Mouse (Mus musculus): ENCODE data around the gene Snap47. TPM values are rescaled to one million over a fixed set of nuclear protein-coding genes. Genes with fewer than 3 reads are reported as not detected.
A peak's percentile ranks its signal among the peaks of the same experiment; 100 is the strongest.
"Not testable (repeated sequence)": the region's sequence is repeated elsewhere in the genome, so short reads cannot be mapped to it uniquely, and the experiment has no call there.

Gene Snap47
- polyA plus RNA-seq, 2 experiments = 12.4 to 21.6 TPM

- ATAC-seq (ENCODE audit: insufficient read depth) (no peak), DNase-seq (ENCODE audit: low read depth in 3 of 3, low spot score in 3 of 3) (no peak)
- Histone ChIP-seq H3K27me3 (ENCODE audit: control insufficient read depth, insufficient read depth, low read length) (no peaks in the 10 kb centered on the region), H3K36me3 (replicated peaks; ENCODE audit: control insufficient read depth, insufficient read depth, low read depth) (no peaks in the 10 kb centered on the region), H3K9ac (replicated peaks) (no peak overlapping the region), H3K4me1 (replicated peaks; ENCODE audit: control insufficient read depth in 2 of 2, insufficient read depth in 2 of 2, low read length in 1 of 2) (no peaks in the 10 kb centered on the region), H3K9me3 (ENCODE audit: control insufficient read depth, low read length) (no peaks in the 10 kb centered on the region), H3K27ac (no peak overlapping the region), H3K4me3 (ENCODE audit: insufficient read depth in 1 of 2, low read depth in 2 of 2, low read length in 2 of 2) (no peak overlapping the region), H3K4me2 (ENCODE audit: low read depth) (no peak overlapping the region)
- WGBS (ENCODE audit: insufficient replicate concordance) = 21% methylated on average over 7 of the region's 7 CpGs
- TF ChIP-seq CTCF (IDR thresholded peaks at IDR 0.05; ENCODE audit: low read depth) (no peak), EP300 (IDR thresholded peaks at IDR 0.05; ENCODE audit: low read depth) (no peak)
Observed at GRCm38 (mm10) chr11:59384441-59384959, 66.5 kb downstream of the Snap47 start.

GRCm38 (mm10) chr11:59379547-59379946 is 71.4 kb downstream of the Snap47 start:
- Histone ChIP-seq H3K4me3 (ENCODE audit: insufficient read depth in 1 of 2, low read depth in 2 of 2, low read length in 2 of 2) (no peak overlapping the region), H3K27ac (no peak overlapping the region), H3K4me2 (ENCODE audit: low read depth) (no peak overlapping the region), H3K27me3 (ENCODE audit: control insufficient read depth, insufficient read depth, low read length) (no peaks in the 10 kb centered on the region), H3K36me3 (replicated peaks; ENCODE audit: control insufficient read depth, insufficient read depth, low read depth) (no peaks in the 10 kb centered on the region), H3K4me1 (replicated peaks; ENCODE audit: control insufficient read depth in 2 of 2, insufficient read depth in 2 of 2, low read length in 1 of 2) (no peaks in the 10 kb centered on the region), H3K9me3 (ENCODE audit: control insufficient read depth, low read length) (no peaks in the 10 kb centered on the region), H3K9ac (replicated peaks) (no peak overlapping the region)
- ATAC-seq (ENCODE audit: insufficient read depth) (no peak), DNase-seq (ENCODE audit: low read depth in 3 of 3, low spot score in 3 of 3) (no peak)
- no peak for TF ChIP-seq CTCF (IDR thresholded peaks at IDR 0.05; ENCODE audit: low read depth)
- no peak for TF ChIP-seq EP300 (IDR thresholded peaks at IDR 0.05; ENCODE audit: low read depth)

- Histone ChIP-seq H3K27me3 (ENCODE audit: control insufficient read depth, insufficient read depth, low read length) (no peaks in the 10 kb centered on the region), H3K36me3 (replicated peaks; ENCODE audit: control insufficient read depth, insufficient read depth, low read depth) (no peaks in the 10 kb centered on the region), H3K9me3 (ENCODE audit: control insufficient read depth, low read length) (no peaks in the 10 kb centered on the region), H3K4me3 (ENCODE audit: insufficient read depth in 1 of 2, low read depth in 2 of 2, low read length in 2 of 2) (no peak overlapping the region), H3K4me1 (replicated peaks; ENCODE audit: control insufficient read depth in 2 of 2, insufficient read depth in 2 of 2, low read length in 1 of 2) (no peaks in the 10 kb centered on the region), H3K27ac (no peak overlapping the region), H3K9ac (replicated peaks) (no peak overlapping the region), H3K4me2 (ENCODE audit: low read depth) (no peak overlapping the region)
- TF ChIP-seq CTCF (IDR thresholded peaks at IDR 0.05; ENCODE audit: low read depth) (no peak), EP300 (IDR thresholded peaks at IDR 0.05; ENCODE audit: low read depth) (no peak)
- 72% methylated on average over 3 of the region's 3 CpGs for WGBS (ENCODE audit: insufficient replicate concordance)
- ATAC-seq (ENCODE audit: insufficient read depth) = no peak
- DNase-seq (ENCODE audit: low read depth in 3 of 3, low spot score in 3 of 3) = no peak
Observed at GRCm38 (mm10) chr11:59377999-59378398, 73.0 kb downstream of the Snap47 start.

- no peak for ATAC-seq (ENCODE audit: insufficient read depth)
- TF ChIP-seq CTCF (IDR thresholded peaks at IDR 0.05; ENCODE audit: low read depth) (peak; percentile 54), EP300 (IDR thresholded peaks at IDR 0.05; ENCODE audit: low read depth) (no peak)
- 65% methylated on average over 16 of the region's 16 CpGs for WGBS (ENCODE audit: insufficient replicate concordance)
- Histone ChIP-seq H3K36me3 (replicated peaks; ENCODE audit: control insufficient read depth, insufficient read depth, low read depth) (no peaks in the 10 kb centered on the region), H3K4me3 (ENCODE audit: insufficient read depth in 1 of 2, low read depth in 2 of 2, low read length in 2 of 2) (no peak within 1 kb of the TSS), H3K4me2 (ENCODE audit: low read depth) (no peak within 1 kb of the TSS), H3K4me1 (replicated peaks; ENCODE audit: control insufficient read depth in 2 of 2, insufficient read depth in 2 of 2, low read length in 1 of 2) (no peaks in the 10 kb centered on the region), H3K9ac (replicated peaks) (no peak within 1 kb of the TSS), H3K27me3 (ENCODE audit: control insufficient read depth, insufficient read depth, low read length) (no peaks in the 10 kb centered on the region), H3K27ac (no peak within 1 kb of the TSS), H3K9me3 (ENCODE audit: control insufficient read depth, low read length) (no peaks in the 10 kb centered on the region)
- no peak for DNase-seq (ENCODE audit: low read depth in 3 of 3, low spot score in 3 of 3)
Observed at GRCm38 (mm10) chr11:59375475-59375874, 75.5 kb downstream of the Snap47 start, which contains the start of gene Prss38. TSS of gene Prss38 (minus strand) at chr11:59375657.

- WGBS (ENCODE audit: insufficient replicate concordance) = 48% methylated on average over 11 of the region's 11 CpGs
- Histone ChIP-seq H3K27me3 (ENCODE audit: control insufficient read depth, insufficient read depth, low read length) (no peaks in the 10 kb centered on the region), H3K4me1 (replicated peaks; ENCODE audit: control insufficient read depth in 2 of 2, insufficient read depth in 2 of 2, low read length in 1 of 2) (no peaks in the 10 kb centered on the region), H3K9me3 (ENCODE audit: control insufficient read depth, low read length) (no peaks in the 10 kb centered on the region), H3K27ac (no peak overlapping the region), H3K4me2 (ENCODE audit: low read depth) (no peak overlapping the region), H3K9ac (replicated peaks) (no peak overlapping the region), H3K4me3 (ENCODE audit: insufficient read depth in 1 of 2, low read depth in 2 of 2, low read length in 2 of 2) (no peak overlapping the region), H3K36me3 (replicated peaks; ENCODE audit: control insufficient read depth, insufficient read depth, low read depth) (no peaks in the 10 kb centered on the region)
- DNase-seq (ENCODE audit: low read depth in 3 of 3, low spot score in 3 of 3) (no peak), ATAC-seq (ENCODE audit: insufficient read depth) (no peak)
- TF ChIP-seq EP300 (IDR thresholded peaks at IDR 0.05; ENCODE audit: low read depth) (no peak), CTCF (IDR thresholded peaks at IDR 0.05; ENCODE audit: low read depth) (no peak)
Observed at GRCm38 (mm10) chr11:59369848-59370247, 81.1 kb downstream of the Snap47 start.

GRCm38 (mm10) chr11:59367955-59368354 is 83.0 kb downstream of the Snap47 start:
- 49% methylated on average over 4 of the region's 4 CpGs for WGBS (ENCODE audit: insufficient replicate concordance)
- ATAC-seq (ENCODE audit: insufficient read depth); H3K36me3 ChIP-seq (replicated peaks; ENCODE audit: control insufficient read depth, insufficient read depth, low read depth): not testable (repeated sequence)

More at GRCm38 (mm10) chr11:59367955-59368354, 83.0 kb downstream of the Snap47 start:
- not testable (repeated sequence) for H3K4me1 ChIP-seq (replicated peaks; ENCODE audit: control insufficient read depth in 2 of 2, insufficient read depth in 2 of 2, low read length in 1 of 2); H3K27ac ChIP-seq; DNase-seq (ENCODE audit: low read depth in 3 of 3, low spot score in 3 of 3); H3K27me3 ChIP-seq (ENCODE audit: control insufficient read depth, insufficient read depth, low read length); H3K9ac ChIP-seq (replicated peaks); H3K9me3 ChIP-seq (ENCODE audit: control insufficient read depth, low read length); H3K4me3 ChIP-seq (ENCODE audit: insufficient read depth in 1 of 2, low read depth in 2 of 2, low read length in 2 of 2); H3K4me2 ChIP-seq (ENCODE audit: low read depth)

All from liver, embryonic 14.5 days (tissue).